Mouse (Mus musculus) kidney, adult 18-20 months (tissue): ENCODE results near the gene Tpk1.

Experiments used
- DNase-seq: peaks from one replicate; pipeline ENCODE4 v3.0.0; 2021

Tpk1 gene

GRCm38 (mm10) chr6:43424978-43425377, 241.1 kb downstream of the Tpk1 start:
- DNase-seq = no peak

GRCm38 (mm10) chr6:43420358-43420979, 245.6 kb downstream of the Tpk1 start:
- no peak for DNase-seq

- DNase-seq = no peak
Observed at GRCm38 (mm10) chr6:43408949-43409348, 257.1 kb downstream of the Tpk1 start.

GRCm38 (mm10) chr6:43403076-43403475, 263.0 kb downstream of the Tpk1 start:
- DNase-seq = no peak

GRCm38 (mm10) chr6:43402219-43402997, 263.7 kb downstream of the Tpk1 start:
- no peak for DNase-seq

- no peak for DNase-seq
Observed at GRCm38 (mm10) chr6:43396426-43396825, 269.7 kb downstream of the Tpk1 start.

- no peak for DNase-seq
Observed at GRCm38 (mm10) chr6:43395538-43395937, 270.5 kb downstream of the Tpk1 start.

GRCm38 (mm10) chr6:43391358-43391757, 274.7 kb downstream of the Tpk1 start:
- no peak for DNase-seq

GRCm38 (mm10) chr6:43387273-43387672, 278.8 kb downstream of the Tpk1 start:
- no peak for DNase-seq

GRCm38 (mm10) chr6:43384841-43385240, 281.2 kb downstream of the Tpk1 start:
- no peak for DNase-seq

GRCm38 (mm10) chr6:43384304-43384703, 281.8 kb downstream of the Tpk1 start:
- no peak for DNase-seq

- no peak for DNase-seq
Observed at GRCm38 (mm10) chr6:43382750-43383149, 283.3 kb downstream of the Tpk1 start.

- no peak for DNase-seq
Observed at GRCm38 (mm10) chr6:43382284-43382683, 283.8 kb downstream of the Tpk1 start.

- DNase-seq = no peak
Observed at GRCm38 (mm10) chr6:43373206-43373605, 292.9 kb downstream of the Tpk1 start.

GRCm38 (mm10) chr6:43367434-43367945, 298.6 kb downstream of the Tpk1 start:
- no peak for DNase-seq

GRCm38 (mm10) chr6:43366952-43367351, 299.1 kb downstream of the Tpk1 start:
- no peak for DNase-seq

GRCm38 (mm10) chr6:43363917-43364316, 302.2 kb downstream of the Tpk1 start:
- DNase-seq = no peak

- DNase-seq = no peak
Observed at GRCm38 (mm10) chr6:43363291-43363820, 302.7 kb downstream of the Tpk1 start.

GRCm38 (mm10) chr6:43361248-43361647, 304.8 kb downstream of the Tpk1 start:
- DNase-seq = no peak

- no peak for DNase-seq
Observed at GRCm38 (mm10) chr6:43360214-43360613, 305.9 kb downstream of the Tpk1 start.

- no peak for DNase-seq
Observed at GRCm38 (mm10) chr6:43354562-43355241, 311.4 kb downstream of the Tpk1 start.

- no peak for DNase-seq
Observed at GRCm38 (mm10) chr6:43353446-43353845, 312.6 kb downstream of the Tpk1 start.

GRCm38 (mm10) chr6:43349083-43349482, 317.0 kb downstream of the Tpk1 start:
- no peak for DNase-seq
